Mouse (Mus musculus) G1E (cell line): Measurements from ENCODE around the gene Igsf21. TPM values are rescaled to one million over a fixed set of nuclear protein-coding genes. Genes with fewer than 3 reads are reported as not detected.

ENCODE experiments used
- ATAC-seq: 2 replicates; pipeline ENCODE4 v1.8.0; 2016; ENCODE audit warnings: mild to moderate bottlenecking; ENCODE audit not compliant: insufficient number of reproducible peaks, poor library complexity, low FRiP score, severe bottlenecking; ENCODE audit errors: extremely low read depth
- DNase-seq: peaks from one replicate; pipeline ENCODE4 v3.0.0; 2012; ENCODE audit warnings: low spot score
- H3K27me3 ChIP-seq: 2 replicates; pipeline ENCODE4 v1.6.1; 2012; ENCODE audit warnings: mild to moderate bottlenecking, low read length, inconsistent platforms; ENCODE audit not compliant: insufficient read depth
- H3K36me3 ChIP-seq: replicated peaks from 2 replicates; pipeline ENCODE3; 2012; ENCODE audit warnings: mild to moderate bottlenecking, inconsistent platforms
- H3K4me1 ChIP-seq: 2 replicates; pipeline ENCODE4 v1.6.1; 2012; ENCODE audit warnings: low read depth, low read length, inconsistent platforms, mixed read lengths; ENCODE audit not compliant: insufficient read depth
- H3K4me3 ChIP-seq: 2 replicates; pipeline ENCODE4 v1.5.1; 2012; ENCODE audit warnings: low read depth, mild to moderate bottlenecking, inconsistent platforms, low read length, moderate library complexity, mixed read lengths
- H3K9me3 ChIP-seq: replicated peaks from 2 replicates; pipeline ENCODE4 v1.6.1; 2012; ENCODE audit warnings: inconsistent platforms
- CTCF ChIP-seq: IDR thresholded peaks from 2 replicates; pipeline ENCODE4 v1.5.1; 2012; ENCODE audit warnings: low read depth, low read length, inconsistent platforms, mixed read lengths
- GATA1 ChIP-seq: IDR thresholded peaks from 2 replicates; pipeline ENCODE4 v1.6.1; 2012; ENCODE audit warnings: borderline replicate concordance, low read length, inconsistent platforms, mixed read lengths
- GATA2 ChIP-seq: IDR thresholded peaks from 2 replicates; pipeline ENCODE4 v1.6.1; 2012; ENCODE audit warnings: low read depth, low read length, inconsistent platforms, borderline replicate concordance
- POLR2AphosphoS5 ChIP-seq: IDR thresholded peaks from 2 replicates; pipeline ENCODE4 v1.6.1; 2012; ENCODE audit warnings: low read depth, low read length, inconsistent platforms; ENCODE audit not compliant: insufficient replicate concordance
- TAL1 ChIP-seq: conservative IDR thresholded peaks from 2 replicates; pipeline ENCODE4 v1.6.1; 2012; ENCODE audit warnings: low read depth, low read length, inconsistent platforms, mixed read lengths
- polyA plus RNA-seq: library from polyadenylated mRNA; stranded (reverse); fragments of >175 nt; gene quantifications from 2 replicates; pipeline ENCODE4 v1.2.3, GENCODE M21; 2012
- total RNA-seq, 2 experiments: library from RNA; stranded (forward) in 1 of 2; stranded (reverse) in 1 of 2; fragments of 200-1000 nt in 1 of 2; fragments of >200 nt in 1 of 2; fragmentation: Nextera tagmentation in 1 of 2; gene quantifications; 2 replicates each; pipeline ENCODE4 v1.2.3; 2014 to 2017

Igsf21 gene
- total and polyA plus RNA-seq, 3 experiments: not detected

DNA sequence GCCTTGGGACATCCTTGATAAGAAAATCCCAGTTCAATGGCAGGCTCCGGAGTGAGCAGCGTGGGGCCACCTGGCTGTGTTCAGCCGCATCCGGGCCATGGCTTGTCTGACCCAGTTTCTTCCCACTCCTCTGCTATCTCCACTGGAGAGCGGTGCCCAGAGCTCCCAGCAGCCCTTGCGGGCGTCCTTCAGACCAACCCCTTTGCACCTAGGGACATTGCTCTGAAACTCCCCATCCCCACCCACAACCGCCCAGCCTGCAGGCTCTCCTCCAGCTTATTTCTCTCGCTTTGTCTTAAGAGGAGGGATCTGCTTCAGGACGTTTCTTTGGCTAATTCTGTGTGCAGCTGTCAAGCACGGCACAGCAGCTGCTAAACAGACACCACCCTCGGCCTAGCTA, 202.6 kb downstream of the Igsf21 start:
- peaks cover 91% of the 10 kb centered on the region for H3K9me3 ChIP-seq
- H3K4me3 ChIP-seq: no peak overlapping the region
- DNase-seq: no peak
- no peak for TF ChIP-seq CTCF
- TF ChIP-seq GATA1: no peak
- no peak for TF ChIP-seq TAL1
- TF ChIP-seq GATA2: no peak
- TF ChIP-seq POLR2AphosphoS5: no peak
- no peaks in the 10 kb centered on the region for H3K4me1 ChIP-seq
- no peaks in the 10 kb centered on the region for H3K27me3 ChIP-seq
- ATAC-seq: no peak
- no peaks in the 10 kb centered on the region for H3K36me3 ChIP-seq

GRCm38 (mm10) chr4:140038586-140039411, 207.8 kb downstream of the Igsf21 start:
- H3K4me1 ChIP-seq: no peaks in the 10 kb centered on the region
- H3K9me3 ChIP-seq: peaks cover 85% of the 10 kb centered on the region
- no peak for TF ChIP-seq TAL1
- no peak for TF ChIP-seq POLR2AphosphoS5
- TF ChIP-seq GATA1: no peak
- no peak for TF ChIP-seq GATA2
- TF ChIP-seq CTCF: no peak
- no peaks in the 10 kb centered on the region for H3K27me3 ChIP-seq
- ATAC-seq: no peak
- no peak overlapping the region for H3K4me3 ChIP-seq
- H3K36me3 ChIP-seq: no peaks in the 10 kb centered on the region
- no peak for DNase-seq

DNA sequence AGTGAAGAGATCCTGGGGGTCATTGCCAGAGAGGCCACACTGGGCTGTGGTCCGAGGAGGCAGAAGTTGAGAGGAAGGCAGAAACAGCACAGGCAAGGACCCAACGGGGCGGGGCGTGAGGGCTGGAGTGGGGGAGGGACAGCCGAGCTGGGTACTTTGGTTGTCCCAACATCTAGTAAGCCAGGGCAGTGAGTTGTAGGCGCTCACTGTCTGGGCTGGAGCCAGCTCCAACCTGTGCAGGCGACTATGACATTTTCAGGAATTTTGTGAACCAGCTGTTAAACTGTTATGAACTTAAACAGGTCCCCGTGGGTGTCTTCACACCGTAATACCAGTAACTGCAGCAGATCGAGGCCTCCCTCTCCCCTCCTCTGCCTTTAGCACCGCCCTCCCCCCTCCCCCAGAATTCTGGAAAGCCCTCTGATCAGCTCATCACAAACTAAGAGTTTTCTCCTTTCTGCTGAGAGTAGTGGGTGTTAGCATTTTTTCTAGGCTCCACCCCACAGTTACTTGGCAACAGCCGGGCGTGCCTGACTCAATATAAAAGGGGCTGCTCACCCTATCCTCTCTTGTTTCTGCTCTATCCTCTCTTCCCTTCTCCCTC, 208.7 kb downstream of the Igsf21 start:
- no peak for TF ChIP-seq POLR2AphosphoS5
- TF ChIP-seq CTCF: no peak
- TF ChIP-seq TAL1: no peak
- no peak for TF ChIP-seq GATA2
- TF ChIP-seq GATA1: no peak
- H3K9me3 ChIP-seq: peaks cover 85% of the 10 kb centered on the region

GRCm38 (mm10) chr4:140035232-140035631, 211.4 kb downstream of the Igsf21 start:
- no peak for DNase-seq
- H3K9me3 ChIP-seq: peaks cover 93% of the 10 kb centered on the region
- TF ChIP-seq POLR2AphosphoS5 (no peak), CTCF (no peak), GATA2 (no peak), TAL1 (no peak)
- H3K27me3 ChIP-seq: no peaks in the 10 kb centered on the region
- ATAC-seq: no peak
- no peak overlapping the region for H3K4me3 ChIP-seq
- no peaks in the 10 kb centered on the region for H3K36me3 ChIP-seq
- no peaks in the 10 kb centered on the region for H3K4me1 ChIP-seq

More for the DNA sequence above, 208.7 kb downstream of the Igsf21 start:
- Histone ChIP-seq H3K27me3 (no peaks in the 10 kb centered on the region), H3K4me1 (no peaks in the 10 kb centered on the region), H3K4me3 (no peak overlapping the region; the same call in 1 of the 2 replicates), H3K36me3 (no peaks in the 10 kb centered on the region)
- ATAC-seq (no peak), DNase-seq (no peak)

GRCm38 (mm10) chr4:140033394-140033793, 213.2 kb downstream of the Igsf21 start:
- TF ChIP-seq CTCF (peak; percentile 34; the same call in 1 of the 2 replicates), POLR2AphosphoS5 (no peak)
- H3K4me1 ChIP-seq: no peaks in the 10 kb centered on the region
- no peaks in the 10 kb centered on the region for H3K27me3 ChIP-seq
- no peak for DNase-seq
- ATAC-seq: no peak
- H3K4me3 ChIP-seq: no peak overlapping the region
- no peaks in the 10 kb centered on the region for H3K36me3 ChIP-seq
- peaks cover 93% of the 10 kb centered on the region for H3K9me3 ChIP-seq

DNA sequence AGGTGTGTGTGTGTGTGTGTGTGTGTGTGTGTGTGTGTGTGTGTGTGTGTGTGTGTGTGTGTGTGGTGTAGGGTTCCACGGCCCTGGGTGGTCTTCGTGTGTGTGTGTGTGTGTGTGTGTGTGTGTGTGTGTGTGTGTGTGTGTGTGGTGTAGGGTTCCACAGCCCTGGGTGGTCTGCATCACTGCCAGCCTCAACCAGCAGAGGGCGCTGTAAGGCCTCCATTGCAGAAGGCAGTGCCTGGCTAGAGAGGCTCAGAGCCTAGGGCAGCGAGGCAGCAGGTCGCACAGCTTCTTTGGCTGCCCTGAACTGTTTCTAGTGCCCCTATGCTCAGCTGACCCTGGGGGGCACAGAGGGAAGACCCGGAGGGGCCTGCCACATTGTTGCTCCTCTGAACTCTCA, 216.2 kb downstream of the Igsf21 start:
- no peaks in the 10 kb centered on the region for H3K4me1 ChIP-seq
- no peaks in the 10 kb centered on the region for H3K27me3 ChIP-seq
- TF ChIP-seq CTCF: no peak
- no peak for TF ChIP-seq GATA2
- no peak for TF ChIP-seq GATA1
- ATAC-seq: no peak
- no peak for DNase-seq
- H3K36me3 ChIP-seq: no peaks in the 10 kb centered on the region
- H3K4me3 ChIP-seq: no peak overlapping the region
- peaks cover 99% of the 10 kb centered on the region for H3K9me3 ChIP-seq
